Mouse (Mus musculus) kidney, postnatal 4 days (tissue): ENCODE measurements at regions not wholly inside any gene's neighbourhood (a gene's known extent, or its start where the extent isn't known, plus 50 kb on each side); places are given as distances from the start of the nearest gene placed in this dataset.
"Not testable (repeated sequence)": the region's sequence is repeated elsewhere in the genome, so short reads cannot be mapped to it uniquely, and the experiment has no call there.

Experiments used
- DNase-seq, 2 experiments: peaks; one replicate each; pipeline ENCODE4 v3.0.0; 2021; ENCODE audit warnings: mixed read lengths in 2 of 2

GRCm38 (mm10) chr13:6837446-6837845 lies 188.9 kb upstream of the Pfkp start:
- no peak for DNase-seq

DNA sequence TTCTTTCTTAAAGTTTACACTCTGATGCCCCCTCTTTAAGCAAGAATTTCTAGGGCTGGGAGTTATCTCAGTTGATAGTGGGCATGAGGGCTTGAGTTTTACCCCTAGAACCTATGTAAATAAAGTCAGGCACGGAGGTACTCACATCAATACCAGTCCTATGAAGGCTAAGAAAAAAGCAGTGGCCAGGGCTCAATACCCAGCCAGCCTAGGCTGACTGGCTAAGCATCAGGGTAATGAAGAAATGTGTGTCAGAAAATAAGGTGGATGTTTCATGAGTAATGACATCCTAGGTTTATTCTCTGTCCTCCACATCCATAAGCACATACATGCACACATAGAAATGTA lies 188.5 kb upstream of the Pfkp start:
- DNase-seq: no peak

GRCm38 (mm10) chr13:6836351-6837074 lies 187.9 kb upstream of the Pfkp start:
- DNase-seq: peak; percentile 66 to 71

DNA sequence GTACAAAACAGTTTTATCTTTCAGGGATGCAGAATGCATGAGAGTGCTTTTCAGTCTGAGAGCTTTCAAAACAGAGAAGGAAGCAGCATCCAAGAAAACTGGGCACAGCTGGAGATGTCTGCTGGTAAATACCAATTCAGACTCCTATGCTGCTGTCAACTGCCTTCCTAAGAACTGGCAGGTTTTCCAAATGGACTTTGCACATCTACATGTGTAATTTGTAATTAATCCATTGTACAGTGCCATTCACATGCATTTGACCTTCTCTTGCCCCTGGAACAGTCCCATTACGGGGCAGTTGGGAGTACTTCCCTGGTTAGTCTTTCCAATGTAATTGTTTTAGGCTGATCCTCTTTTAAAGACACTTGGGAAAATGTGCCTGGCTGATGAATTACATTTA lies 181.3 kb upstream of the Pfkp start:
- no peak for DNase-seq

- no peak for DNase-seq
Observed at GRCm38 (mm10) chr13:6829346-6829745, 180.8 kb upstream of the Pfkp start.

- not testable (repeated sequence) for DNase-seq
Observed at GRCm38 (mm10) chr13:6828601-6829330, 180.2 kb upstream of the Pfkp start.

DNA sequence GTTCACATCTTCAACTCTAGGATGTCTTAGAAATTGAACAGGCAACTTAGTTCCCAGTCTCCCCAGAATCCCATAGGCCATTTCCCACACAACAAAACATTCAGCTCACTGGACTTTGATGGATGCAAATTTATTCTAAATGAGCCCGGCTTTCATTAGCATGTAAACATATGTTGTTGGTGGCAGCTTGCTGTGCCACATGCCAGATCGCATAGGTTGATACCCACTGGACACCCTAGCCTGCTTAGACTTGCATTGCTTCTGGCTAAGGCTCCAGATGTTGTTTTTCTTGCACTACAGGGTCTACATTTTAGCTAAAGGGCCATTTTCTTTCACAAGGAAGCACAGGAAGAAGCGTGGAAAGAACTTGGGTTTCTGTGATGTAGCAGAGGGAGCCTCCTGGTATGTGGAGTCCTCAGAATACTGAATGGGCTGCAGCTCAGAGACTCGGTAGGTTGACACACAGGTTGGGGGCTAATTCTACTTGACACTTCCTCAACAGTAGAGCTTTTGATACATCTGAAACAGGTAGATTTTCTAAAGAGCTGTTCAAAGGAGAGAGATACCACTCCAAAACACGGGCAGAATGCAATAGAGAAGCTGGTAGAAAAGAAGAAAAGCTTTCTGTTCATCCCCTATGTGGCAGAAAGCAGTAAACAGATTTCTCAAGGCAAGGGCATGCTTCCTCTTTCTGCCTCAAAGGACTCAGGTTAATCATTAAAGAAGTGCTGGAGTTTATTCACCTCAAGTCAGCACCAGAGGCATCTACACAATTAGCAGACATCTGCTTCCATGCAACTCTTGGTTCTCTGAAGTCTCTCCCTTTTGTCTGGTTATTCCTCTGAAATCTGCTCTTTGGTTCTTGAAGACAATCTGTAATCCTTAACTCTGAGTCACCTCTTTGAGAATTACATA lies 153.9 kb upstream of the Pfkp start:
- peak in 1 of 2 experiments; percentile 10 for DNase-seq

GRCm38 (mm10) chr13:6767936-6768588 lies 119.5 kb upstream of the Pfkp start:
- no peak for DNase-seq

- no peak for DNase-seq
Observed at GRCm38 (mm10) chr13:6757151-6757550, 108.6 kb upstream of the Pfkp start.

DNA sequence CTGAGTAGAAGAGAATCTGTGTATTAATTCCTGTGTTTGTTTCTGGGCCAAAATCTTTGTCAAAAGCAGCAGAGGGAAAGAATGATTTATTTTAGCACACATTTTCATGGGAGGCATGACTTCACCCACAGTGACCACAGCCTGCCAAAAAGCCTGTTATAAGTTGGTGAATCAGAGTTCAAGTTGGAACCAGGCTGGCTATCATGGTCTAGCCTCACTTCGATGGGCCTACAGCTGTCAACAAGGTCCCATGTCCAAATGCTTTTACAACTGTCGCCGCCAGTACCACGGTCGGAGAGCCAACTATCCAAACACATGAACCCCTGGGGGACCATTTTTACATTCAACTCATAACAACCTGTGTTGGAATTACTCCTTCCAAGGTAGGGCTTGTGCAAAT lies 103.0 kb upstream of the Pfkp start:
- DNase-seq: no peak

DNA sequence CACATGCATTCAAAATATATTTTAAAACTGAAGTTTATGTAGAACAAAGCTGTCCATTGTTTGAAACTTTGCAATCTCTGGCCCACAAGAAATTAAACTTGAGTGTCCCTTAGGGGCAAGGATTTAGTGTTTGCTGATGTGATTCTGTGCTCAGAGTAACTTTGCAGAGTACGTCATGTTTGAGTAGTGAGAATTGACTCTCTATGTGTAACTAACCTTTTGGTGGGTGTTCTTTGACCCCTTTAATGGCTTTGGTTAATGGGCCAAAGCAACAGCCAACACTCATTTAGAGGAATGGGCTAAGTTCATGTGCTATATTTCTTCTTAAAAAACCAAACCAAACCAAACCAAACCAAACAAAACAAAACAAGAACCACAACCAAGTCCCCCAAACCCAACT lies 102.6 kb upstream of the Pfkp start:
- no peak for DNase-seq

GRCm38 (mm10) chr13:6741916-6742315 lies 93.3 kb upstream of the Pfkp start:
- no peak for DNase-seq

GRCm38 (mm10) chr13:6736984-6737566 lies 88.5 kb upstream of the Pfkp start:
- peak; percentile 35 to 41 for DNase-seq
